Mouse (Mus musculus) stomach, postnatal 0 days (tissue): ENCODE measurements around the gene Polm. TPM values are rescaled to one million over a fixed set of nuclear protein-coding genes. Genes with fewer than 3 reads are reported as not detected.

ENCODE experiments used
- ATAC-seq: fragments of 200-750 bp; cut with Nextera tagmentation; 2 replicates; pipeline ENCODE4 v1.8.0; 2017; ENCODE audit not compliant: low FRiP score, low TSS enrichment
- DNase-seq: peaks from one replicate; pipeline ENCODE4 v3.0.0-alpha.2; 2016; ENCODE audit warnings: low spot score
- H3K27ac ChIP-seq: fragments of 300-500 bp; sonication (generic); replicated peaks from 2 replicates; pipeline ENCODE4 v1.5.1; 2014; ENCODE audit warnings: mild to moderate bottlenecking, control low read depth
- H3K27me3 ChIP-seq: fragments of 300-500 bp; sonication (generic); 2 replicates; pipeline ENCODE4 v1.6.1; 2014; ENCODE audit warnings: low read length; ENCODE audit not compliant: control insufficient read depth, insufficient read depth
- H3K36me3 ChIP-seq: fragments of 300-500 bp; sonication (generic); 2 replicates; pipeline ENCODE4 v1.6.1; 2014; ENCODE audit warnings: low read length, mixed read lengths; ENCODE audit not compliant: control insufficient read depth, insufficient read depth
- H3K4me1 ChIP-seq: fragments of 300-500 bp; sonication (generic); replicated peaks from 2 replicates; pipeline ENCODE4 v1.6.1; 2014; ENCODE audit warnings: antibody characterized with exemption; ENCODE audit not compliant: control insufficient read depth, insufficient read depth
- H3K4me2 ChIP-seq: fragments of 300-500 bp; sonication (generic); replicated peaks from 2 replicates; pipeline ENCODE4 v1.6.1; 2014; ENCODE audit warnings: low read depth, mild to moderate bottlenecking, control low read depth, moderate library complexity
- H3K4me3 ChIP-seq: fragments of 300-500 bp; sonication (generic); 2 replicates; pipeline ENCODE4 v1.5.1; 2014; ENCODE audit warnings: low read depth, low read length, control low read depth
- H3K9ac ChIP-seq: fragments of 300-500 bp; sonication (generic); 2 replicates; pipeline ENCODE4 v1.6.1; 2014; ENCODE audit warnings: mild to moderate bottlenecking, low read length, control low read depth, mixed read lengths
- H3K9me3 ChIP-seq: fragments of 300-500 bp; sonication (generic); 2 replicates; pipeline ENCODE4 v1.6.1; 2016; ENCODE audit warnings: low read length; ENCODE audit not compliant: control insufficient read depth
- CTCF ChIP-seq: IDR thresholded peaks from 2 replicates; pipeline ENCODE4 v1.5.1; 2016; ENCODE audit warnings: antibody characterized with exemption, low read depth, mild to moderate bottlenecking, moderate library complexity
- EP300 ChIP-seq: optimal IDR thresholded peaks from 2 replicates; pipeline ENCODE3; 2016; ENCODE audit warnings: antibody characterized with exemption
- WGBS: fragments of 180-500 bp; shearing (Covaris S2); extraction: QIAGEN DNeasy Blood & Tissue Kit; methylation state at CpG from one replicate; pipeline ENCODE4 v1.1.7; 2014; 5-methylcytosine and 5-hydroxymethylcytosine counted together
- polyA plus RNA-seq: library from polyadenylated mRNA; unstranded; fragments of >200 nt; fragmentation: Nextera tagmentation; extraction: Ambion mirVana; gene quantifications from 2 replicates; pipeline ENCODE4 v1.2.1, GENCODE M21; 2015

Gene Polm
- polyA plus RNA-seq, 1 experiment from 2014 or later = 6.3 TPM

DNA sequence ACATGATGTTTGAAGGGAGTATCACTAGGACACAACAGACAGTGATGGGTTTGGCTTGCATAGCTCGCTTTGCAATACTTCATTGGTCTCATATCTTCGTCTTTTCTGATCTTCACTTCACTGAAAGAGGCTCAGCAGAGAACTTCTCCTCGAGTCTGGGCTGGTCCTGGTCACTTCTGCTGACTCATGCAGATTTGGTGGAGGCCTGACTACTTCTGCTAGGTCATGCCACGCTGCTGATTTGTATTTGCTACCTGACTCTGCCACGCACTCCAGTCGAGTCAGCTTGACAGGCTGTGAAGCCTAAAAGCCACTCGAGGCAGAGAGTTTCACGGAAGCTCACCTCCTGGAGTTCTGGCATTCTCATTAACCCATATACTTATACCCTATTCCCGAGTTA, 29.9 kb downstream of the Polm start:
- Histone ChIP-seq H3K27me3 (no peaks in the 10 kb centered on the region), H3K4me1 (no peaks in the 10 kb centered on the region), H3K4me2 (no peak overlapping the region), H3K9ac (no peak overlapping the region), H3K36me3 (no peaks in the 10 kb centered on the region), H3K4me3 (no peak overlapping the region), H3K27ac (no peak overlapping the region), H3K9me3 (no peaks in the 10 kb centered on the region)
- TF ChIP-seq CTCF (no peak), EP300 (no peak)
- ATAC-seq (no peak), DNase-seq (no peak)
- WGBS = 85% methylated on average over 9 of the region's 9 CpGs

GRCm38 (mm10) chr11:5805711-5806110, 32.1 kb downstream of the Polm start:
- no peaks in the 10 kb centered on the region; the same call in 1 of the 2 replicates for H3K36me3 ChIP-seq
- ATAC-seq (no peak), DNase-seq (no peak)
- H3K9me3 ChIP-seq = no peaks in the 10 kb centered on the region
- no peak for TF ChIP-seq CTCF
- H3K9ac ChIP-seq = no peak overlapping the region
- H3K4me3 ChIP-seq = no peak overlapping the region
- no peak overlapping the region for H3K27ac ChIP-seq
- no peaks in the 10 kb centered on the region for H3K27me3 ChIP-seq
- no peaks in the 10 kb centered on the region for H3K4me1 ChIP-seq
- H3K4me2 ChIP-seq = no peak overlapping the region
- 70% methylated on average over 3 of the region's 3 CpGs for WGBS

- Histone ChIP-seq H3K9me3 (no peaks in the 10 kb centered on the region), H3K27ac (no peak overlapping the region), H3K4me1 (no peaks in the 10 kb centered on the region), H3K4me2 (no peak overlapping the region), H3K4me3 (no peak overlapping the region), H3K36me3 (peaks cover 3% of the 10 kb centered on the region), H3K27me3 (no peaks in the 10 kb centered on the region), H3K9ac (no peak overlapping the region)
- DNase-seq (peak; percentile 12), ATAC-seq (no peak)
- 45% methylated on average over 5 of the region's 5 CpGs for WGBS
- TF ChIP-seq EP300 (no peak), CTCF (no peak)
Measured at GRCm38 (mm10) chr11:5804174-5804573, 33.6 kb downstream of the Polm start.

DNA sequence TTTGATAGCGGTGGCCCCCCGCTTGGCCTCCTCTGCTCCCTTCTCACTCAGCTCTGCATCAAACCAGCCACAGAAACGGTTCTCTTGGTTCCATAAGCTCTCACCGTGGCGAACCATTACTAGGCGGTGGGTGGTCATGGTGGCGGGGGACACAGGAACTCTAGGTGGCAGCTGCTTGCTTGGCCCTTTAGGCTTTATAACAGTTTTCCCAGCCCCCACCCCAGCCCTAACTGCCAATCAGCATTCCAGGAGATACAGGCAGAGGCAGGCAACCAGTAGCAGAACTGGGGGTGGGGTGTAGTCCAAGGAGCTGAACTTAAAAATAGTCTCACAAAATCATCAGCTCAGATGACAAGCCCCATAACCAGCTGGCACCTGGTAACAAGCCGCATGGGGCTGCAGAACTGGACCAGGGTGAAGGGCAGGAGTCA, 34.2 kb downstream of the Polm start, which contains the start of gene Pgam2:
Gene Pgam2 (minus strand): TSS at position 183 of the 431 bp plus-strand sequence.
- Histone ChIP-seq H3K4me1 (no peaks in the 10 kb centered on the region), H3K9ac (no peak within 1 kb of the TSS), H3K9me3 (no peaks in the 10 kb centered on the region), H3K4me3 (no peak within 1 kb of the TSS), H3K27ac (no peak within 1 kb of the TSS), H3K27me3 (no peaks in the 10 kb centered on the region), H3K36me3 (peaks cover 7% of the 10 kb centered on the region), H3K4me2 (no peak within 1 kb of the TSS)
- peak; percentile 16 for DNase-seq
- WGBS = 45% methylated on average over 8 of the region's 8 CpGs
- ATAC-seq = no peak
- no peak for TF ChIP-seq CTCF
- TF ChIP-seq EP300 = no peak

DNA sequence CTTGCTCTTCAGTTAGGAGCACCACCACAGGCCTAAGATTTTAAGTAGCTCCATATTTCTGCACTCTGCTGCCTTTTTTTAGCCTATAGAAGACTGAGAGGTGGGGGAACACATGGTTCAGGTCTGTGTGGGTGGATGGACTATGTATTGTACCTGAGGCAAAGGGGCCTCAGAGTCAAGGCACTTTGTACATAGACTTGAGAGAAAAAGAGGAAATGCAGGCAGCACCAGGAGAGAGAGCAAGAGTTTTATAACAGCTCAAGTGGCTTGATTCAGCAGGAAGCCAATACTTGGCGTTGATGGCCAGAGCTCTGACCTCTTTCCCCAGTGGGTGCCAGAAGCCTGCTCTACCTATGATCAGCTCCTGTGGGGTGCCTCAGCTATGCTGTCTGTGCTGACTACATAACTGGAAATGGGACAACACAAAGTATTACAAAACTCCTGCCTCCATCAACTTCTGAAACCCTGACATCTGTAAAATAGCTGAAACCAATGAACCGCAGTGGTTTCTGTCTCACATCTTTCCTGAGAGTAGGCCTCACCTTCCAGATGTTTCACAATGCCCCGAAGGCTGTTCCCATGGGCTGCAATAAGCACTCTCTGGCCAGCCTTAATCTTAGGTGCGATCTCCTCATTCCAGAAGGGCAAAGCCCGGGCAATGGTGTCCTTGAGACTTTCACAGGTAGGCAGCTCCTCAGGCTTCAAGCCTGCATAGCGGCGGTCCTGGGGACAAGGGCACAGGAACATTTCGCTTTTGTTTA, 35.2 kb downstream of the Polm start:
- no peak overlapping the region for H3K9ac ChIP-seq
- H3K27me3 ChIP-seq = no peaks in the 10 kb centered on the region
- peak; percentile 14 for DNase-seq
- ATAC-seq = 0 out of 2 replicates have a peak, but pooled peaks have one; percentile 18
- no peak overlapping the region for H3K4me3 ChIP-seq
- no peak overlapping the region for H3K4me2 ChIP-seq
- H3K9me3 ChIP-seq = no peaks in the 10 kb centered on the region
- H3K4me1 ChIP-seq = no peaks in the 10 kb centered on the region
- WGBS = 72% methylated on average over 8 of the region's 8 CpGs
- H3K27ac ChIP-seq = no peak overlapping the region
- TF ChIP-seq CTCF = no peak
- TF ChIP-seq EP300 = no peak
- peaks cover 13% of the 10 kb centered on the region for H3K36me3 ChIP-seq

DNA sequence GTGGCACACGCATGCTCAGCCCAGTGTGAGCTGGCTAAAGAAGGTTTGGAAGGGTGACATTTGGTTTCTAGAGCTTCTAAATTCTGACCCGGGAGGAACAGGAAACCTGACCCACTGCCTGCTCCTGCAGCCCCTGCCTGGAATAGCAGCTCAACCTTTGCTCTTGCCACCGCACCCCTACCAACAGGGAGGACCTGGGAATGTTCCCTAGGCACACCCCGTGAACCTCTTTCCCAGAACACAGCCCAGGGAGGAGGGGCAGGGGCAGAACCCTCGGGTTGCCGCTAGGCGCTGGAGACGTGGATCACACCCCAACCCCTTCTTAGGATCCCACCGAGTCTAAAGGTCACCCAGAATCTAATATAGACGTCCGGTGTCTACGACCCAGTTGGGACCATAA, 35.8 kb downstream of the Polm start:
- DNase-seq (peak; percentile 62), ATAC-seq (peak; percentile 54)
- no peak overlapping the region for H3K9ac ChIP-seq
- no peak overlapping the region for H3K27ac ChIP-seq
- no peaks in the 10 kb centered on the region for H3K27me3 ChIP-seq
- H3K4me2 ChIP-seq = no peak overlapping the region
- no peaks in the 10 kb centered on the region for H3K9me3 ChIP-seq
- no peak overlapping the region for H3K4me3 ChIP-seq
- peaks cover 18% of the 10 kb centered on the region for H3K36me3 ChIP-seq
- no peaks in the 10 kb centered on the region for H3K4me1 ChIP-seq
- 57% methylated on average over 12 of the region's 12 CpGs for WGBS
- 0 out of 2 replicates have a peak, but pooled peaks have one; percentile 5 for TF ChIP-seq CTCF
- TF ChIP-seq EP300 = no peak
